Mouse (Mus musculus): Measurements from ENCODE around the gene Gtf3a. TPM values are rescaled to one million over a fixed set of nuclear protein-coding genes. Genes with fewer than 3 reads are reported as not detected.

Gtf3a gene
- polyA plus RNA-seq (2012) = 4.9 and 6.2 TPM in 2 replicates

GRCm38 (mm10) chr5:146948508-146949088 is at the start of gene Gtf3a:
TSS of gene Gtf3a (plus strand) at chr5:146948657.
- Histone ChIP-seq H3K4me3 (replicated peaks) (peak within 1 kb of the TSS; percentile 72), H3K9me3 (ENCODE audit: control insufficient read depth, low read length) (peaks cover 6% of the 10 kb centered on the region), H3K27me3 (ENCODE audit: control insufficient read depth) (no peaks in the 10 kb centered on the region), H3K36me3 (ENCODE audit: control insufficient read depth) (peaks cover 39% of the 10 kb centered on the region), H3K4me1 (ENCODE audit: control insufficient read depth) (peaks cover 27% of the 10 kb centered on the region)
- no peak for TF ChIP-seq GATA1 (IDR thresholded peaks at IDR 0.05; ENCODE audit: low read length)
- TF ChIP-seq TAL1 (IDR thresholded peaks at IDR 0.05; ENCODE audit: low read length) = no peak

DNA sequence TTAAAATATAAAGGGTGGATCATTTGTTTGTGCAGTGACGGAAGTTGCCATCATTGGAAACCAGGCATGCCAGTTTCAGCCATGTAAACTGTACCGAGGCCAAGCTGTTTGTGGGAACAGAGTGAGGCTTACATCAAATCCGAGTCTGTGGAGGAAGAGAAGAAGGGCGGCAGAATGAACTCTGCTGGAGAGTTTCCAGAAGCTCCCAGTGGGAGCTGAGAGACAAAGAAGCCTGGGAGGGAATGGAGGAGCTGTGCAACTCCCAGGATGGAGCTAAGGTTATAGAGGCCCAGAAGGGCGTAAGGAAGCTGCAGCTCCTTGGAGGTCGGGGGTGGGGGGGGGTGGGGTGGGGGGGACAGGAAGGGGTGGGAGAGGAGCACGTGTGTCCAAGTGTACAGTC is 48.1 kb upstream of the Gtf3a start:
- no peak for TF ChIP-seq TAL1 (IDR thresholded peaks at IDR 0.05; ENCODE audit: low read length)
- TF ChIP-seq GATA1 (IDR thresholded peaks at IDR 0.05; ENCODE audit: low read length) = no peak
- Histone ChIP-seq H3K4me3 (replicated peaks) (no peak overlapping the region), H3K9me3 (ENCODE audit: control insufficient read depth, low read length) (no peaks in the 10 kb centered on the region), H3K27me3 (ENCODE audit: control insufficient read depth) (no peaks in the 10 kb centered on the region), H3K4me1 (ENCODE audit: control insufficient read depth) (peaks cover 7% of the 10 kb centered on the region), H3K36me3 (ENCODE audit: control insufficient read depth) (no peaks in the 10 kb centered on the region)

- Histone ChIP-seq H3K9me3 (ENCODE audit: control insufficient read depth, low read length) (no peaks in the 10 kb centered on the region), H3K27me3 (ENCODE audit: control insufficient read depth) (no peaks in the 10 kb centered on the region), H3K36me3 (ENCODE audit: control insufficient read depth) (no peaks in the 10 kb centered on the region), H3K4me3 (replicated peaks) (no peak overlapping the region), H3K4me1 (ENCODE audit: control insufficient read depth) (peaks cover 14% of the 10 kb centered on the region)
- no peak for TF ChIP-seq GATA1 (IDR thresholded peaks at IDR 0.05; ENCODE audit: low read length)
- TF ChIP-seq TAL1 (IDR thresholded peaks at IDR 0.05; ENCODE audit: low read length) = no peak
Measured at GRCm38 (mm10) chr5:146901501-146901900, 47.0 kb upstream of the Gtf3a start.

DNA sequence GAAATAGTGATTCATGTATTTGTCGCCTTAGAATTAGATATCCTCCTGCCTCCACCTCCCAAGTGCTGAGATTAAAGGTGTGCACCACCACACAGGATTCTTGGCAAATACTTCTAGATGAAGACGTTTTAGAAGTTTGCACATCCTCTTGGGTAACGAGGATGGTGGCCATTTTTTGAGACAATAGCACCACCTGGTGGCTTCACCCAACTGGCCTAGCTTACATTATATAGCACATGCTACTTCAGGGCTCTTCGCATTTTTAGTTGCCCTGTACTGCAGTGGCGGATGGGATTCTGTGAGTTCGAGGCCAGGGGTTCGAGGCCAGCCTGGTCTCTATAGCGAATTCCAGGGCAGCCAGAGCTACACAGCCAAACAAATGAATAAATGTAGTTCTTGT is 44.1 kb upstream of the Gtf3a start:
- Histone ChIP-seq H3K27me3 (ENCODE audit: control insufficient read depth) (no peaks in the 10 kb centered on the region), H3K4me1 (ENCODE audit: control insufficient read depth) (peaks cover 11% of the 10 kb centered on the region), H3K4me3 (replicated peaks) (no peak overlapping the region), H3K36me3 (ENCODE audit: control insufficient read depth) (no peaks in the 10 kb centered on the region), H3K9me3 (ENCODE audit: control insufficient read depth, low read length) (no peaks in the 10 kb centered on the region)
- TF ChIP-seq GATA1 (IDR thresholded peaks at IDR 0.05; ENCODE audit: low read length) = no peak
- TF ChIP-seq TAL1 (IDR thresholded peaks at IDR 0.05; ENCODE audit: low read length) = no peak

DNA sequence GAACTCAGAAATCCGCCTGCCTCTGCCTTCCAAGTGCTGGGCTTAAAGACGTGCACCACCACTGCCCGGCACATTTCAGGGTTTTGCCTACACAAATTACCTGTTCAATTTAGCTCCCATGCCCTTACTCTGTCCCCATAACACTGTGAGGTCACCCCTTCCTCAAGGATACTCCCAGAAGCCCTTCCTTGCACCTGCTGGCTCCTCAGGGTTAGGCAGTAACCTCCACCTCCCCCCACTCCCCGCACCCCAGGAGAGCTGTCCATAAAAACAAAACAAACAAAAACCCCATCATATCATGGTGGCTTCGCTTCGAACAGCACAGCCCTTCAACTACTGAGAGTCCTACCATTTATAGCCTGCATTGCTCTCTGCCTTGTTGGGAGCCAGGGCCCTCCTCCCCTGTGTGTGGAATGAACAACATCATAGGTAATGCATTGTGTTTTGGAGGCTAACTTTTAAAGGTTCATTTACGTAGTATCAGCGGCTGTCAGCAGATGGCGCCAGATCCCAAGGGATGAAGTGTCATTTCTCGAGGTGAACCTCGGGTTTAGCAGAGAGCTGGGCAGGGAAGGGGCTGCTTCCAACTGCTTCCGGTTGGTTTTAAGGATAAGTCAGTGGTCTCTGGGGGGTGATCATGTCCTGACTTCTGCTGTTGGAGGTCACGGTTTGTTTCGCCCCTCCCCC is 42.8 kb upstream of the Gtf3a start:
- Histone ChIP-seq H3K4me1 (ENCODE audit: control insufficient read depth) (peaks cover 11% of the 10 kb centered on the region), H3K27me3 (ENCODE audit: control insufficient read depth) (no peaks in the 10 kb centered on the region), H3K36me3 (ENCODE audit: control insufficient read depth) (no peaks in the 10 kb centered on the region), H3K4me3 (replicated peaks) (no peak overlapping the region), H3K9me3 (ENCODE audit: control insufficient read depth, low read length) (no peaks in the 10 kb centered on the region)
- TF ChIP-seq GATA1 (IDR thresholded peaks at IDR 0.05; ENCODE audit: low read length) = no peak
- TF ChIP-seq TAL1 (IDR thresholded peaks at IDR 0.05; ENCODE audit: low read length) = no peak

DNA sequence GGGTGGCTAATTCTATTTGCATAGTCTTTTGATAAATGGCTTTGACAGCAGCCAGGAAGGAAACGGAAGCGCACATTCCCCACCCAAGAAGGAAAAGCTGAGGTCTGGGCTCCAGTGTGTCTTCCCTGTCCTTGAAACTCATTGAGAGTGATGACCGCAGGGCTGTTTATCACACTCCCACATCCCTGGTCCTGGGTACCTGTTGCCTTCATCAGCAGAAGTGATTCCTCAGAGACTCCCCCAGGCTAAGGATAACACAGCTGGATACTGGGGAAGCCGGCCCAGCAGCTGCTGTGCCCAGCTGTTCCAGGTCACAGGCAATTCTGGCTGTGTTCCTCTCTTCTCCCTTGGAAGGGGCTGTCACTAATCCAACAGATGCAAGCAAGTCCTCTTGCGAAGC is 40.9 kb upstream of the Gtf3a start:
- TF ChIP-seq GATA1 (IDR thresholded peaks at IDR 0.05; ENCODE audit: low read length) (no peak), TAL1 (IDR thresholded peaks at IDR 0.05; ENCODE audit: low read length) (no peak)
- Histone ChIP-seq H3K9me3 (ENCODE audit: control insufficient read depth, low read length) (no peaks in the 10 kb centered on the region), H3K36me3 (ENCODE audit: control insufficient read depth) (no peaks in the 10 kb centered on the region), H3K4me3 (replicated peaks) (no peak overlapping the region), H3K27me3 (ENCODE audit: control insufficient read depth) (no peaks in the 10 kb centered on the region), H3K4me1 (ENCODE audit: control insufficient read depth) (peaks cover 11% of the 10 kb centered on the region)

- peaks cover 11% of the 10 kb centered on the region for H3K4me1 ChIP-seq (ENCODE audit: control insufficient read depth)
- TF ChIP-seq GATA1 (IDR thresholded peaks at IDR 0.05; ENCODE audit: low read length) = no peak
- TF ChIP-seq TAL1 (IDR thresholded peaks at IDR 0.05; ENCODE audit: low read length) = no peak
Measured at GRCm38 (mm10) chr5:146908629-146909028, 39.8 kb upstream of the Gtf3a start.

DNA sequence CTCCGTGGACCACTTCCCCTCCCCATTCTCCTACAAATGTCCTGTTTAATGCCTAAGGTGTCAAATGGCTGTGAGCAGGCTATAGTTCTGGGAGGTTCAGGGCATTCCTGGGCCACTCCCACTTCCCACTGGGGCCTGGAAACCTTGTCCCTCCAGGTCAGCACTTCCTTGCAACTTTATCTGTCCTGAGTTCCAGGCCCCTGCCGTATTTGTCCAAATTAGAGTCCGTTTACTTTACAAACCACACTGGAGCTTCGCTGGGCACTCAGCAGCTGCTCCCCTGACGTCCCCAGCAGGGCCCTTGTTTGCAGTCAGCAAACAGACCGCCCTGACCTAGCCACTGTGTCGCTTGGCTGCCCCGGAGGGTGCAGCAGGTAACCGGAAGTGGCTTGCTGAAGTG is 36.3 kb upstream of the Gtf3a start:
- Histone ChIP-seq H3K4me3 (replicated peaks) (no peak overlapping the region), H3K9me3 (ENCODE audit: control insufficient read depth, low read length) (no peaks in the 10 kb centered on the region), H3K36me3 (ENCODE audit: control insufficient read depth) (no peaks in the 10 kb centered on the region), H3K4me1 (ENCODE audit: control insufficient read depth) (no peaks in the 10 kb centered on the region), H3K27me3 (ENCODE audit: control insufficient read depth) (no peaks in the 10 kb centered on the region; the same call in 1 of the 2 replicates)
- TF ChIP-seq GATA1 (IDR thresholded peaks at IDR 0.05; ENCODE audit: low read length) = no peak
- no peak for TF ChIP-seq TAL1 (IDR thresholded peaks at IDR 0.05; ENCODE audit: low read length)

More at GRCm38 (mm10) chr5:146908629-146909028, 39.8 kb upstream of the Gtf3a start:
- H3K27me3 ChIP-seq (ENCODE audit: control insufficient read depth) = no peaks in the 10 kb centered on the region
- no peaks in the 10 kb centered on the region for H3K9me3 ChIP-seq (ENCODE audit: control insufficient read depth, low read length)
- H3K36me3 ChIP-seq (ENCODE audit: control insufficient read depth) = no peaks in the 10 kb centered on the region
- H3K4me3 ChIP-seq (replicated peaks) = no peak overlapping the region

GRCm38 (mm10) chr5:146913355-146913754 is 35.1 kb upstream of the Gtf3a start:
- no peak overlapping the region for H3K4me3 ChIP-seq (replicated peaks)

More at GRCm38 (mm10) chr5:146913355-146913754, 35.1 kb upstream of the Gtf3a start:
- no peak for TF ChIP-seq TAL1 (IDR thresholded peaks at IDR 0.05; ENCODE audit: low read length)
- TF ChIP-seq GATA1 (IDR thresholded peaks at IDR 0.05; ENCODE audit: low read length) = no peak
- H3K36me3 ChIP-seq (ENCODE audit: control insufficient read depth) = no peaks in the 10 kb centered on the region
- H3K27me3 ChIP-seq (ENCODE audit: control insufficient read depth) = no peaks in the 10 kb centered on the region; the same call in 1 of the 2 replicates
- no peaks in the 10 kb centered on the region for H3K9me3 ChIP-seq (ENCODE audit: control insufficient read depth, low read length)
- H3K4me1 ChIP-seq (ENCODE audit: control insufficient read depth) = no peaks in the 10 kb centered on the region

Data from erythroblast, embryonic 14.5 days (primary cell).